ENCODE assay signal across 16 mouse cellular contexts in genomic region chr17:3454850-3455249, GRCm38 (mm10).
"Had no signal": no experiment of that assay in that cellular context is flagged by ENCODE, and none has a peak within 500 bp of the region (broad histone marks: within the 10 kb centered on the region; RNA-seq: fewer than 3 reads in every experiment).

No protein-coding gene starts in this region.

- H3K9ac ChIP-seq: limb, embryonic 12.5 days; limb, embryonic 15.5 days; liver, embryonic 12.5 days; liver, embryonic 15.5 days had no signal

- ATAC-seq: hindbrain, postnatal 0 days; inflammation-experienced regulatory T-cells, adult 6 months; intestine, embryonic 16.5 days; liver, embryonic 12.5 days had no signal

- H3K4me1 ChIP-seq: liver, embryonic 12.5 days; liver, embryonic 15.5 days had no signal

- H3K4me2 ChIP-seq: limb, embryonic 12.5 days; limb, embryonic 15.5 days; liver, embryonic 12.5 days; liver, embryonic 15.5 days; midbrain, embryonic 11.5 days had no signal

- H3K36me3 ChIP-seq: liver, embryonic 12.5 days; liver, embryonic 15.5 days had no signal

- H3K27ac ChIP-seq: hindbrain, postnatal 0 days; limb, embryonic 12.5 days; limb, embryonic 15.5 days; liver, embryonic 12.5 days; liver, embryonic 15.5 days had no signal

- DNase-seq: left cerebral cortex, postnatal 4 days; lung, adult 2 months; lung, postnatal 14 days; lung, postnatal 4 days; midbrain, embryonic 14.5 days; thymus, adult 2 months; thymus, postnatal 14 days; thymus, postnatal 4 days had no signal

- H3K9me3 ChIP-seq: limb, embryonic 12.5 days; limb, embryonic 15.5 days; liver, embryonic 12.5 days; liver, embryonic 15.5 days had no signal

- H3K27me3 ChIP-seq: limb, embryonic 12.5 days; limb, embryonic 15.5 days; liver, embryonic 12.5 days; liver, embryonic 15.5 days had no signal

- H3K4me3 ChIP-seq: limb, embryonic 12.5 days; limb, embryonic 15.5 days; liver, embryonic 12.5 days; liver, embryonic 15.5 days had no signal
